Mouse (Mus musculus) heart, embryonic 14.5 days (tissue): ENCODE results near the gene Cbfa2t3. TPM values are rescaled to one million over a fixed set of nuclear protein-coding genes. Genes with fewer than 3 reads are reported as not detected.
A peak's percentile ranks its signal among the peaks of the same experiment; 100 is the strongest.

Source experiments
- ATAC-seq: fragments of 200-750 bp; cut with Nextera tagmentation; 2 replicates; pipeline ENCODE4 v1.8.0; 2017; ENCODE audit warnings: low read depth, moderate TSS enrichment; ENCODE audit not compliant: insufficient number of reproducible peaks, insufficient read depth, low FRiP score
- H3K27ac ChIP-seq, 2 experiments: fragments of 200-500 bp in 1 of 2; fragments of 300-500 bp in 1 of 2; sonication (generic) in 1 of 2; replicated peaks in 1 of 2; 2 replicates each; pipeline ENCODE4 v1.5.1; 2012 to 2014; ENCODE audit warnings: low read depth in 2 of 2, low read length in 2 of 2, control low read depth in 1 of 2, mild to moderate bottlenecking in 1 of 2, mixed read lengths in 1 of 2; ENCODE audit not compliant: control insufficient read depth in 1 of 2, insufficient read depth in 1 of 2
- H3K27me3 ChIP-seq: fragments of 300-500 bp; sonication (generic); 2 replicates; pipeline ENCODE4 v1.6.1; 2014; ENCODE audit warnings: mild to moderate bottlenecking, low read length, control low read depth; ENCODE audit not compliant: control insufficient read depth, insufficient read depth
- H3K36me3 ChIP-seq: fragments of 300-500 bp; sonication (generic); 2 replicates; pipeline ENCODE4 v1.6.1; 2014; ENCODE audit warnings: mild to moderate bottlenecking, control low read depth, low read length, mixed read lengths; ENCODE audit not compliant: control insufficient read depth, insufficient read depth
- H3K4me1 ChIP-seq, 2 experiments: fragments of 200-500 bp in 1 of 2; fragments of 300-500 bp in 1 of 2; sonication (generic) in 1 of 2; 2 replicates each; pipeline ENCODE4 v1.6.1; 2012 to 2014; ENCODE audit warnings: low read length in 2 of 2, control low read depth in 1 of 2, mixed read lengths in 1 of 2; ENCODE audit not compliant: control insufficient read depth in 2 of 2, insufficient read depth in 2 of 2
- H3K4me2 ChIP-seq: fragments of 300-500 bp; sonication (generic); 2 replicates; pipeline ENCODE4 v1.6.1; 2014; ENCODE audit warnings: mild to moderate bottlenecking, low read length
- H3K4me3 ChIP-seq, 2 experiments: fragments of 200-500 bp in 1 of 2; fragments of 300-500 bp in 1 of 2; sonication (generic) in 1 of 2; 2 replicates each; pipeline ENCODE4 v1.5.1; 2012 to 2014; ENCODE audit warnings: low read length in 2 of 2, mild to moderate bottlenecking in 2 of 2, control low read depth in 1 of 2, low read depth in 1 of 2, moderate library complexity in 1 of 2; ENCODE audit not compliant: control insufficient read depth in 1 of 2, insufficient read depth in 1 of 2
- H3K9ac ChIP-seq: fragments of 300-500 bp; sonication (generic); 2 replicates; pipeline ENCODE4 v1.6.1; 2014; ENCODE audit warnings: mild to moderate bottlenecking, low read length
- H3K9me3 ChIP-seq: fragments of 300-500 bp; sonication (generic); 2 replicates; pipeline ENCODE4 v1.6.1; 2016; ENCODE audit warnings: low read length, control low read depth; ENCODE audit not compliant: control insufficient read depth
- WGBS: fragments of 180-500 bp; shearing (Covaris S2); extraction: QIAGEN DNeasy Blood & Tissue Kit; methylation state at CpG from one replicate; pipeline ENCODE4 v1.1.7; 2014; 5-methylcytosine and 5-hydroxymethylcytosine counted together
- polyA plus RNA-seq: library from polyadenylated mRNA; unstranded; fragments of >200 nt; fragmentation: Nextera tagmentation; extraction: Ambion mirVana; gene quantifications from 2 replicates; pipeline ENCODE4 v1.2.1, GENCODE M21; 2014

Cbfa2t3 gene
- polyA plus RNA-seq, 1 experiment from 2014 or later = 6.2 TPM

DNA sequence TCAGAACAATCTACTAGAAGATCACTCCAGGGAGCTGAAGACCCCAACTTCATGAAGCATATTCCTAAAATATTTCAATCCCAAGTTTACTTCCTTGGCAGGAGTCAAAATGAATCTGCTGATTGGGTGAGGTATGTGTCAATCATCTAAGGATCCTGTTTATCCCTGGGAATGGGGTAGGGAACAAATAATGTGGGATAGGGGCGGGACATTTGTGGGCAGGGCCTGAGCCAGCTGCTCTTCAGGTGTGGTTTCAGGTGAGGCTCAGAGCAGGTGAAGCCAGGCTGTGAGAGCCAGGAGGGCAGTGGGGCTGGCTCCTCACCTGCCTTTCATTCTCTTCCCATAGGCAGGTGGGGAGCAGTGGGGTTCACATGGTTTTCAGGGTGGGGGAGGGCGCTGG is 27.9 kb upstream of the Cbfa2t3 start:
- 55% methylated on average over 2 of the region's 2 CpGs for whole genome bisulfite sequencing
- H3K9me3 ChIP-seq = no peaks in the 10 kb centered on the region
- peaks cover 4% of the 10 kb centered on the region; the same call in 1 of the 2 replicates for H3K27me3 ChIP-seq

DNA sequence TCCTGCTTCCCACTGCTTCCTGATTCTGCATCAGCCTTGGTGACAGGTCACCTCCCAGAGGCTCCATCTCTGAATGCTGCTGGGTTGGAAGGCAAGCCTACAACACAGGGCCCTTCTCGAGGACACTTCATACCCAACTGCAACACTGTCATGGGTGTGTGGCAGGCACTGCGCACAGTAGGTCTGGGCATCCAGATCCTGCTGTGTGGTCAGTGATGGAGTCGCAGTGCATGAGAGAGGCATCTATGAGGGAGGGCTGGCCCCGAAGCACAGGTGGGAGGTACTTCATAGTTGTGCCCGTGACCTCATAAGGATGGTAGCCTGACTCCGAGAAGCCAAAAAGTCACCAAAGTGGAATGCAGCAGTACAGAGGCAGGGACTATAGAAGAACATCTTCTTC is 26.3 kb upstream of the Cbfa2t3 start:
- H3K4me2 ChIP-seq = no peak overlapping the region
- H3K27ac ChIP-seq = no peak overlapping the region
- H3K4me1 ChIP-seq = peaks cover 13 to 15% of the 10 kb centered on the region in 2 experiments
- H3K9ac ChIP-seq = no peak overlapping the region
- no peaks in the 10 kb centered on the region for H3K9me3 ChIP-seq
- 88% methylated on average over 6 of the region's 6 CpGs for WGBS
- no peak for ATAC-seq
- H3K4me3 ChIP-seq = no peak overlapping the region
- H3K27me3 ChIP-seq = peaks cover 10% of the 10 kb centered on the region; the same call in 1 of the 2 replicates
- H3K36me3 ChIP-seq = no peaks in the 10 kb centered on the region

More for the DNA sequence above, 27.9 kb upstream of the Cbfa2t3 start:
- no peak overlapping the region for H3K27ac ChIP-seq
- H3K4me1 ChIP-seq = peaks cover 3% of the 10 kb centered on the region in 2 experiments; a peak in 3 of 4 replicates
- ATAC-seq = no peak
- H3K36me3 ChIP-seq = no peaks in the 10 kb centered on the region
- H3K4me2 ChIP-seq = no peak overlapping the region
- no peak overlapping the region for H3K4me3 ChIP-seq
- H3K9ac ChIP-seq = no peak overlapping the region

DNA sequence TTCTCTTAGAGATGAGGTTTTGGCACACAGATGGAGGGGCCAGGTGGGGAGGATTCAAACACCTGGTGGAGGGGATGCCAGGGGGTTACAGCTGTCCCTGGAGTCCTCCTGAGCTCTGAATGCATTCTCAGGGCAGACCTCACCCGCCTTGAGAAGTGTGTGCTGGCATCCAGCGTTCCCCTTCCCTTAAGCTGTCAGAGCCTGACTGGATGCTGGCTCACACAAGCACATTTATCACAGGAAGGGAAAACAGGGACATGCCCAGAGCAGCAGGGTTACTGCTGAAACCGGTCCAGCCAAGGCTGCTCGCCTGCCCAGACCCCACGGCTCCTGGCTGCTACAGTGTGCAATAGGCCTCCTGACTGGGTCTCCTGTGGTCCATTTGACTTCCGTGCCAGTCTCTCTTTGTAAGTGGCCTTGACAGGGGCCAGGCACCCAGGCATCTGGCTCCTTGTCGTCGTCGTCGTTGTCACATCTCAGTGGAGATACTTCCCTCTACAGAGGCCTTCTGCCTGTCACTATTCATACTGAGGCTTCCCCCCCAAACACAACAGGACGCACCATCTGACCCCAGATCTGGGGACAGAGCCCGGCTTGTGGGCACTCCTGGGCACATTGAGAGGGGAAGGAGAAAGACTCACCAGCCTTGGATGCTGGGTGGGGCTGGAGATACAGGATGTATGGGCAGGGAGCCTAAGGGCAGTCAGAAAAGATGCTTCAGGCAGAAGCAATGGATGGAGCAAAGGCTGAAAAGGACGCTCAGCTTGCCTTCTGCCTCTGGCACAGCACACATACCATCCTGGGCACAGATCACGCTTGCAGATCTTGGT is 22.1 kb upstream of the Cbfa2t3 start:
- no peak overlapping the region for H3K9ac ChIP-seq
- no peak overlapping the region for H3K4me3 ChIP-seq
- no peaks in the 10 kb centered on the region for H3K9me3 ChIP-seq
- H3K36me3 ChIP-seq = no peaks in the 10 kb centered on the region
- H3K4me1 ChIP-seq = peaks cover 18 to 26% of the 10 kb centered on the region in 2 experiments
- 24% methylated on average over 14 of the region's 14 CpGs for WGBS
- ATAC-seq = peak; percentile 38
- peak overlapping the region; percentile 1 to 71; a peak in 2 of 4 replicates for H3K27ac ChIP-seq
- peak overlapping the region; percentile 56 for H3K4me2 ChIP-seq
- H3K27me3 ChIP-seq = peaks cover 27% of the 10 kb centered on the region

DNA sequence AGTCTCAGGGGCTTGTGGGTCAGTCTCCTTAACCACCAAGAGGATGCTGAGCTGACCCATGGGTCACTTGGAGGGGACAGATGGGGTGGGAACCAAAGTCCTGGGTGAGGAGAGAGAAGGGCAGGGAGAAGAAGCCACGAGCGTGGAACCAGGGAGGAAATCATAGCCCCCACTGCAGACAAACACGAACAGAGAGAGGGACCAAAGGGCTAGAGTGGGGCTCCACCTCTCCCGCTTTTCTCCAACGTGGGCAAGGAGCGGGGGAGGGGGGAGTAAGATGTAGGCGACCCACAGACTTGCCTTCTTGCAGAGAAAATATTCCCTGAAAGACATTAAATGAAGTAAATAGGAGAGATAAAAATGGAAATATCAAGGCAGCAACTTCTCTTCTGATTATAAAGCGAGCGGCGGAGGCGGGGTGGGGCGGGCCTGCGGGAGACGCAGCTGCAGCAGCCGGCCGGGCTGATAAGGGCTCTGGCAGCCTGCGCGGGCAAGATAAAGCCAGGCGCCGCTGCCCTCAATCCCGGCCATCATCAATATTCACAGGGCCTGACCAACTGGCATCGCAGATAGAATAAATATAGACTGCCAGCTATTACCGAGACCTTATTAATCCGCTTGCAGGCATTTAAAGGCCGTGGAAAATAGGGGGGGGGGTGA is 21.3 kb upstream of the Cbfa2t3 start:
- peaks cover 18 to 26% of the 10 kb centered on the region in 2 experiments for H3K4me1 ChIP-seq
- under 1% methylated on average over 25 of the region's 25 CpGs for WGBS
- peak overlapping the region; percentile 56 for H3K4me2 ChIP-seq
- peak; percentile 70 for ATAC-seq
- H3K27me3 ChIP-seq = peaks cover 29% of the 10 kb centered on the region
- H3K9me3 ChIP-seq = no peaks in the 10 kb centered on the region
- H3K9ac ChIP-seq = peak overlapping the region; percentile 21; the same call in 1 of the 2 replicates
- H3K36me3 ChIP-seq = no peaks in the 10 kb centered on the region
- peak overlapping the region in 1 of 2 experiments; percentile 19; a peak in 2 of 4 replicates for H3K4me3 ChIP-seq
- peak overlapping the region; percentile 51 to 71 for H3K27ac ChIP-seq

DNA sequence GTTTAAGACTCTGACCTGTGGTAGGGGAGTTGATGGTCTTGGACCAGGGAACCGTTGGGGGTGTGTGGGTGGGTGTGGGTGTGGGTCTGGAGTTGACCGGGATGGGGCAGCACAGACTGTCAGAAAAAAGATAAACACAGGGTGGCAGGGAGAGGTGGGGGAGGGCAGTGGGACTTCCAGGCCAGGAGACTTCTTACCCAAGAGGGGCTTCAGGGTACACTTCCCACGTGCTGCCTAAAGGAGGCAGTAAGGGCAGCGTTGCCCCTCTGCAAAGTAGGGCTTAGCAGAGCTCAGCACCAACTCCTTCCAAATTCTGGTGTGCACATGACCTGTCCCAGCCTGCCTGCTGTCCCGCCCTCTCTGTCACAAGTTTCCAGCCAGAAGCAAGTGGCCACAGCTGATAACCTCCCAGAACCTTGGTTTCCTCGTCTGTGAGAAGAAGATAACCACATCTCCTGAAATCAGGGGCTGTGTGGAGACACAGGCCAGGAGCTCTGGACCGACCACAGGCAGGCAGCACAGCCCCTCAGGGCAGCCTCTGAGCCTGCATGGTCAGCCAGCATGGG is 20.7 kb upstream of the Cbfa2t3 start:
- Histone ChIP-seq H3K4me1 (peaks cover 18 to 26% of the 10 kb centered on the region in 2 experiments), H3K36me3 (no peaks in the 10 kb centered on the region), H3K27ac (peak overlapping the region; percentile 51 to 71), H3K4me2 (peak overlapping the region; percentile 56), H3K9ac (peak overlapping the region; percentile 21; the same call in 1 of the 2 replicates), H3K4me3 (peak overlapping the region in 1 of 2 experiments; percentile 19; a peak in 1 of 4 replicates), H3K9me3 (no peaks in the 10 kb centered on the region), H3K27me3 (peaks cover 29% of the 10 kb centered on the region)
- WGBS = 13% methylated on average over 7 of the region's 7 CpGs
- ATAC-seq = peak; percentile 80

DNA sequence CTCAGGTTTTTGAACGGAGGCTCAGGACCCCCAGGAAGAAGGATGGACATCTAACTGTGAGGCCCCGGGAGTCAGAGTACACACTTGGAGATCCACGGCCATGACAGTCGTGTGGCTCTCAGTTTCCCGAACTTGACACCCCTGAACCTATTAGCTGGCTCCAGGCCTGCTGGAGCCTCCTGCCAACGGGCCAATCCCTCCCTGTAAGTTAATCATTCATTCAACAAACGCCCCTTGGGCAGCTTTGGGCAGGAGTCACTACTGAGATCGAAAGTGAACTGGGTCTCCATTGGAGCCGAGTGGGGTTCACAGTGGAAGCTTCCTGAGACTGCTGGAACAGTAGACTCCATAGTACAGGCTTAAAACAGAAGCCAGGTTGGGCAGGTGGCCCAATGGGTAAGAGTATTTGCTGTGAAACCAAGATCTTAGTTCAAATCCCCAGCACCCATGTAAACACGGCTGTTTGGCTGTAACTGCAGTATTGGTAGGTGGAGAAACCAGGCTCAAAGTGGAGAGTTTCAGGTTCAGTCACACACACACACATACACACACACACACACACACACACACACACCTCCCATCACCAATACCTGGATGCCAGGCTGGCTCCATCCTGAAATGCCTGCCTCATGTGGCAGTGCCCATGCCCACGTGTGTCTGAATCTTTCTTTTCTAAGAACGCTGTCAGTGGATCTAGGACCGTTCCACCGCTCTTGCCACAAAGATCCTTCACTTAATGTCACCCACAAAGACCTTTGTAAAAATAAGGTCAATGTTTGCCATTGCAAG is 20.0 kb upstream of the Cbfa2t3 start:
- Histone ChIP-seq H3K27me3 (peaks cover 29% of the 10 kb centered on the region), H3K9me3 (no peaks in the 10 kb centered on the region), H3K27ac (no peak overlapping the region), H3K36me3 (no peaks in the 10 kb centered on the region), H3K4me1 (peaks cover 18 to 26% of the 10 kb centered on the region in 2 experiments), H3K4me2 (no peak overlapping the region), H3K4me3 (no peak overlapping the region), H3K9ac (no peak overlapping the region)
- no peak for ATAC-seq
- 88% methylated on average over 14 of the region's 14 CpGs for WGBS
